ENCODE assay signal across 8 mouse cellular contexts in genomic region chr6:142567452-142567851, GRCm38 (mm10). TPM values are rescaled to one million over a fixed set of nuclear protein-coding genes. Genes with fewer than 3 reads are reported as not detected.
DNase-seq lines count a peak whose midpoint lies in the region; ATAC-seq and TF ChIP-seq lines count a peak whose summit lies in the region.
"Had no signal": no experiment of that assay in that cellular context is flagged by ENCODE, and none has a peak within 500 bp of the region (broad histone marks: within the 10 kb centered on the region; RNA-seq: fewer than 3 reads in every experiment).

No protein-coding gene starts in this region.

- TF ChIP-seq EP300 in heart, postnatal 0 days (IDR thresholded peaks at IDR 0.05; ENCODE audit: low read depth): no peak
- TF ChIP-seq EP300 in liver, postnatal 0 days (IDR thresholded peaks at IDR 0.05; ENCODE audit: low read depth): peak; percentile 70

- peaks cover 18% of the 10 kb centered on the region for H3K4me1 ChIP-seq in heart, postnatal 0 days (ENCODE audit: control insufficient read depth, insufficient read depth)
- 0 out of 2 replicates have a peak, but pooled peaks cover 12% of the 10 kb centered on the region for H3K4me1 ChIP-seq in liver, postnatal 0 days (ENCODE audit: insufficient read depth)
- peaks cover 20% of the 10 kb centered on the region for H3K4me1 ChIP-seq in hindbrain, embryonic 12.5 days

- ATAC-seq in heart, postnatal 0 days (ENCODE audit: insufficient read depth, low read depth): peak; percentile 70
- ATAC-seq in liver, postnatal 0 days: peak; percentile 68
- no peak for ATAC-seq in hindbrain, embryonic 12.5 days (ENCODE audit: low FRiP score)
- ATAC-seq: activated CD4-positive, CD25-positive, alpha-beta regulatory T cell, adult 4 months had no signal

- H3K9ac ChIP-seq in heart, postnatal 0 days (replicated peaks; ENCODE audit: low read depth, low read length): no peak overlapping the region
- no peak overlapping the region for H3K9ac ChIP-seq in liver, postnatal 0 days (replicated peaks)
- H3K9ac ChIP-seq in hindbrain, embryonic 12.5 days: no peak overlapping the region

- no peaks in the 10 kb centered on the region for H3K9me3 ChIP-seq in heart, postnatal 0 days (replicated peaks; ENCODE audit: control insufficient read depth, low read length)
- no peaks in the 10 kb centered on the region for H3K9me3 ChIP-seq in liver, postnatal 0 days (ENCODE audit: low read length)
- H3K9me3 ChIP-seq in hindbrain, embryonic 12.5 days (replicated peaks): no peaks in the 10 kb centered on the region

- H3K36me3 ChIP-seq in heart, postnatal 0 days (replicated peaks; ENCODE audit: control insufficient read depth, insufficient read depth, low read length): 0 out of 2 replicates have a peak, but pooled peaks cover 5% of the 10 kb centered on the region
- no peaks in the 10 kb centered on the region for H3K36me3 ChIP-seq in liver, postnatal 0 days (replicated peaks; ENCODE audit: insufficient read depth, low read length)
- H3K36me3 ChIP-seq in hindbrain, embryonic 12.5 days: no peaks in the 10 kb centered on the region

- 14% methylated on average over 5 of the region's 5 CpGs for WGBS in heart, postnatal 0 days
- 18% methylated on average over 5 of the region's 5 CpGs for WGBS in liver, postnatal 0 days (ENCODE audit: insufficient replicate concordance)
- 51% methylated on average over 5 of the region's 5 CpGs for WGBS in hindbrain, embryonic 12.5 days

- peak; percentile 31 for DNase-seq in retina, postnatal 1 day
- no peak for DNase-seq in retina, embryonic 14.5 days (ENCODE audit: low spot score)
- DNase-seq in heart, postnatal 0 days (ENCODE audit: low spot score): peak; percentile 71
- peak; percentile 75 for DNase-seq in liver, postnatal 0 days
- peak; percentile 26 for DNase-seq in yolk sac, embryonic 10.5 days (ENCODE audit: low spot score)
- no peak for DNase-seq in right cerebral cortex, adult 2 months (ENCODE audit: low spot score in 2 of 2)

- 0 out of 2 replicates have a peak overlapping the region, but pooled peaks have one; percentile 1 for H3K27ac ChIP-seq in heart, postnatal 0 days (ENCODE audit: low read depth)
- H3K27ac ChIP-seq in liver, postnatal 0 days (ENCODE audit: low read depth): no peak overlapping the region; the same call in 1 of the 2 replicates
- no peak overlapping the region for H3K27ac ChIP-seq in hindbrain, embryonic 12.5 days

- peak overlapping the region; percentile 15; the same call in 1 of the 2 replicates for H3K4me2 ChIP-seq in heart, postnatal 0 days (ENCODE audit: low read depth, low read length)
- peak overlapping the region; percentile 23; the same call in 1 of the 2 replicates for H3K4me2 ChIP-seq in liver, postnatal 0 days (ENCODE audit: low read depth, low read length)
- H3K4me2 ChIP-seq in hindbrain, embryonic 12.5 days (replicated peaks): no peak overlapping the region

- no peak overlapping the region for H3K4me3 ChIP-seq in heart, postnatal 0 days (ENCODE audit: low read depth, low read length)
- H3K4me3 ChIP-seq in liver, postnatal 0 days (ENCODE audit: low read depth, low read length): no peak overlapping the region
- no peak overlapping the region for H3K4me3 ChIP-seq in hindbrain, embryonic 12.5 days

- H3K27me3 ChIP-seq in heart, postnatal 0 days (ENCODE audit: control insufficient read depth, insufficient read depth, low read length): peaks cover 19% of the 10 kb centered on the region; the same call in 1 of the 2 replicates
- H3K27me3 ChIP-seq in liver, postnatal 0 days (ENCODE audit: insufficient read depth, low read length): peaks cover 21% of the 10 kb centered on the region
- H3K27me3 ChIP-seq in hindbrain, embryonic 12.5 days: peaks cover 45% of the 10 kb centered on the region

- TF ChIP-seq CTCF in heart, postnatal 0 days (IDR thresholded peaks at IDR 0.05; ENCODE audit: low read depth): no peak
- no peak for TF ChIP-seq CTCF in liver, postnatal 0 days (IDR thresholded peaks at IDR 0.05; ENCODE audit: low read depth)

RNA-seq across cellular contexts. Expression of gene Kcnj8, which starts 4.0 kb away (rescaled TPM):
- 14.8 and 40.4 TPM in 2 replicates for total RNA-seq in heart, postnatal 0 days (2014; rRNA removed; ENCODE audit: low replicate concordance)
- 19.8 and 21.5 TPM in 2 replicates for polyA plus RNA-seq in heart, postnatal 0 days (2015; fragmentation: Nextera tagmentation; extraction: Ambion mirVana)
- polyA plus RNA-seq in liver, postnatal 0 days (2015; fragmentation: Nextera tagmentation; extraction: Ambion mirVana): 5.6 and 6.2 TPM in 2 replicates
- 4.3 and 4.9 TPM in 2 replicates for polyA plus RNA-seq in hindbrain, embryonic 12.5 days (2016; fragmentation: Nextera tagmentation; extraction: Ambion mirVana)

RNA-seq across cellular contexts. Expression of gene Ldhb, which starts 59.7 kb away (rescaled TPM):
- 851 and 887 TPM in 2 replicates for total RNA-seq in heart, postnatal 0 days (2014; rRNA removed; ENCODE audit: low replicate concordance)
- 2,292 and 2,354 TPM in 2 replicates for polyA plus RNA-seq in heart, postnatal 0 days (2015; fragmentation: Nextera tagmentation; extraction: Ambion mirVana)
- polyA plus RNA-seq in liver, postnatal 0 days (2015; fragmentation: Nextera tagmentation; extraction: Ambion mirVana): 12.9 and 16.9 TPM in 2 replicates
- 385 and 413 TPM in 2 replicates for polyA plus RNA-seq in hindbrain, embryonic 12.5 days (2016; fragmentation: Nextera tagmentation; extraction: Ambion mirVana)

Comparison
In these comparisons a context has a peak if more than half of its experiments do, and no peak if none do; other contexts are left out.
1. DNase-seq: peak in retina, postnatal 1 day (single experiment), heart, postnatal 0 days (single experiment), liver, postnatal 0 days (single experiment) and yolk sac, embryonic 10.5 days (single experiment); none in retina, embryonic 14.5 days (single experiment) and right cerebral cortex, adult 2 months (0 of 2).
2. RNA of gene Ldhb, which starts 59.7 kb away (polyA plus RNA-seq): 2,292 to 2,354 TPM in heart, postnatal 0 days and 385 to 413 TPM in hindbrain, embryonic 12.5 days; 12.9 to 16.9 TPM in liver, postnatal 0 days; every median in the first group is over 10 times any median in the second.